Mouse (Mus musculus) kidney, adult 2 months (tissue): ENCODE results near the gene Ank.

ENCODE experiments used
- CTCF ChIP-seq: fragments of 200-500 bp; conservative IDR thresholded peaks from 2 replicates; pipeline ENCODE4 v1.5.1; 2011; ENCODE audit warnings: low read depth, mild to moderate bottlenecking, control low read depth, low read length, moderate library complexity, mixed read lengths; ENCODE audit not compliant: insufficient read depth, insufficient read length
- POLR2A ChIP-seq: fragments of 200-500 bp; IDR thresholded peaks from one replicate; pipeline ENCODE4 v1.6.1; 2011; ENCODE audit warnings: low read depth, low read length, control low read depth

- no peak for TF ChIP-seq POLR2A
- no peak for TF ChIP-seq CTCF
These were observed 42.5 kb downstream of the Ank start for GRCm38 (mm10) chr15:27508982-27509381.
